Comparison of ENCODE assay signal across 8 mouse cellular contexts in the genomic region with DNA sequence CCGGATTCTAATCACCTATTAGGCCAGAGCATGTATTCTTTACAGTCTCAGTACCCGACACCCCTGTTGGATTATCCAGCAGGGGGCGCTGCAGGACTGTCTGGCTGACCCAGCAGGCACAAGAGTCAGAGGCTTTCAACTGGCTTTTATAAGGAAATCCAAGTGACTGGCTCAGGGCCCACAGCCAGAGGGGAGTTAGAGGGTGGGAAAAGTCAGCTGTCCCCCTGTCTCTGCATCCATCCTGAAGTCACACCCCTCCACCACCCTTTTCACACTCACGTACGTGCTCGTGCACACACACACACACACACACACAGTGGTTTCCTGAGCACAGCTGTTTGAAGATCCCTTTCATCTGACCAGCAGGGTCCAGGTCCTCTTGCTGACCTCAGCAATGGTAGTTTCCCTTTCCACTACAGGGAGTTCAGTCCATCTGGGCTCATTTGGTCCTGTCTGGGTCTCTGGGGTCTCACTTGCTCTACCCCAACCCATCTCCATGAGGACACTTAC. TPM values are rescaled to one million over a fixed set of nuclear protein-coding genes. Genes with fewer than 3 reads are reported as not detected.
DNase-seq lines count a peak whose midpoint lies in the region; ATAC-seq and TF ChIP-seq lines count a peak whose summit lies in the region.

No protein-coding gene starts in this region.

- peak; percentile 48 for ATAC-seq in liver, postnatal 0 days

- H3K79me3 ChIP-seq in C2C12 (ENCODE audit: low read depth) = no peaks in the 10 kb centered on the region

- peak; percentile 91 for DNase-seq in brain, adult 2 months (ENCODE audit: low read depth, low spot score)
- DNase-seq in forebrain, embryonic 10.5 days (ENCODE audit: extremely low spot score, low spot score) = peak; percentile 91
- DNase-seq in heart, postnatal 10 days = peak; percentile 91 to 97
- peak; percentile 37 for DNase-seq in large intestine, adult 2 months (ENCODE audit: low read depth, low spot score)
- peak; percentile 92 for DNase-seq in liver, postnatal 0 days
- DNase-seq in thymus, adult 18-20 months = peak; percentile 46

- TF ChIP-seq CTCF in C2C12 (IDR thresholded peaks at IDR 0.05; ENCODE audit: control insufficient read depth, insufficient read depth, insufficient read length) = peak; percentile 67
- TF ChIP-seq CTCF in liver, postnatal 0 days (IDR thresholded peaks at IDR 0.05; ENCODE audit: low read depth) = peak; percentile 95
- TF ChIP-seq CTCF in olfactory bulb, adult 2 months (IDR thresholded peaks at IDR 0.05; ENCODE audit: insufficient read depth, low read depth, low read length) = peak; percentile 75

- no peaks in the 10 kb centered on the region for H3K79me2 ChIP-seq in C2C12 (ENCODE audit: control insufficient read depth, insufficient read depth)

- H3K27me3 ChIP-seq in C2C12 (ENCODE audit: control insufficient read depth, insufficient read depth, insufficient read length) = no peaks in the 10 kb centered on the region
- H3K27me3 ChIP-seq in forebrain, embryonic 10.5 days (ENCODE audit: poor library complexity, severe bottlenecking) = peaks cover 5% of the 10 kb centered on the region; the same call in 1 of the 2 replicates
- H3K27me3 ChIP-seq in liver, postnatal 0 days (ENCODE audit: insufficient read depth, low read length) = no peaks in the 10 kb centered on the region

- H3K9me3 ChIP-seq in forebrain, embryonic 10.5 days = peaks cover under 1% of the 10 kb centered on the region; the same call in 1 of the 2 replicates
- no peaks in the 10 kb centered on the region for H3K9me3 ChIP-seq in liver, postnatal 0 days (ENCODE audit: low read length)

- H3K36me3 ChIP-seq in C2C12 (ENCODE audit: control insufficient read depth, insufficient read depth) = no peaks in the 10 kb centered on the region
- H3K36me3 ChIP-seq in forebrain, embryonic 10.5 days (replicated peaks) = no peaks in the 10 kb centered on the region
- H3K36me3 ChIP-seq in liver, postnatal 0 days (replicated peaks; ENCODE audit: insufficient read depth, low read length) = no peaks in the 10 kb centered on the region

- 15% methylated on average over 6 of the region's 6 CpGs for WGBS in forebrain, embryonic 10.5 days
- 11% methylated on average over 6 of the region's 6 CpGs for WGBS in large intestine, adult 2 months
- WGBS in liver, postnatal 0 days (ENCODE audit: insufficient replicate concordance) = 10% methylated on average over 6 of the region's 6 CpGs
- WGBS in olfactory bulb, adult 2 months = 11% methylated on average over 6 of the region's 6 CpGs

- peaks cover 42% of the 10 kb centered on the region for H3K4me1 ChIP-seq in forebrain, embryonic 10.5 days
- peaks cover 4% of the 10 kb centered on the region; the same call in 1 of the 2 replicates for H3K4me1 ChIP-seq in liver, postnatal 0 days (ENCODE audit: insufficient read depth)
- H3K4me1 ChIP-seq in olfactory bulb, adult 2 months (ENCODE audit: control insufficient read depth, insufficient read depth, low read length) = 0 out of 2 replicates have a peak, but pooled peaks cover 2% of the 10 kb centered on the region

- no peak overlapping the region for H3K9ac ChIP-seq in liver, postnatal 0 days (replicated peaks)

- TF ChIP-seq EP300 in liver, postnatal 0 days (IDR thresholded peaks at IDR 0.05; ENCODE audit: low read depth) = no peak

- H3K4me3 ChIP-seq in C2C12 (ENCODE audit: insufficient read depth, poor library complexity, severe bottlenecking) = no peak overlapping the region
- no peak overlapping the region for H3K4me3 ChIP-seq in forebrain, embryonic 10.5 days
- H3K4me3 ChIP-seq in liver, postnatal 0 days (ENCODE audit: low read depth, low read length) = no peak overlapping the region
- H3K4me3 ChIP-seq in olfactory bulb, adult 2 months (ENCODE audit: insufficient read depth, low read depth, low read length) = no peak overlapping the region

- H3K4me2 ChIP-seq in liver, postnatal 0 days (ENCODE audit: low read depth, low read length) = no peak overlapping the region

- intact Hi-C loops in heart, postnatal 10 days (cut with DNase I) = loop anchor here (1.0 kb wide), 2 partner anchors 65 to 101 kb away; no protein-coding TSS in a partner anchor

- no peak for TF ChIP-seq POLR2A in olfactory bulb, adult 2 months (IDR thresholded peaks at IDR 0.05; ENCODE audit: insufficient read depth, low read depth, low read length)

- no peak overlapping the region for H3ac ChIP-seq in C2C12 (ENCODE audit: control insufficient read depth, insufficient read length, low read depth)

- peak overlapping the region; percentile 64 for H3K27ac ChIP-seq in forebrain, embryonic 10.5 days
- no peak overlapping the region for H3K27ac ChIP-seq in liver, postnatal 0 days (ENCODE audit: low read depth)
- H3K27ac ChIP-seq in olfactory bulb, adult 2 months (ENCODE audit: insufficient read depth, low read depth, low read length) = no peak overlapping the region

TF ChIP-seq in C2C12, 6 proteins besides CTCF, POLR2A, EP300 and RAD21:
- TF ChIP-seq FOSL1 (IDR thresholded peaks at IDR 0.05; ENCODE audit: insufficient read depth, low read length, poor library complexity, severe bottlenecking) = no peak
- TF ChIP-seq CEBPB (IDR thresholded peaks at IDR 0.05; ENCODE audit: low read depth) = no peak

RNA-seq across cellular contexts. Expression of a gene that starts 14.1 kb away (rescaled TPM):
- not detected for polyA plus RNA-seq in C2C12 (2012; fragmentation: generic; extraction: Trizol)
- polyA plus RNA-seq in forebrain, embryonic 10.5 days (2016; fragmentation: Nextera tagmentation; extraction: Ambion mirVana) = 0.21 TPM in 1 of 2 replicates, not detected in the other
- total RNA-seq in heart, postnatal 10 days (2021) = not detected
- polyA plus RNA-seq in large intestine, adult 2 months (2012; rRNA removed) = not detected in 2 replicates
- not detected in 2 replicates for polyA plus RNA-seq in liver, postnatal 0 days (2015; fragmentation: Nextera tagmentation; extraction: Ambion mirVana)
- polyA plus RNA-seq in olfactory bulb, adult 2 months (2012; ENCODE audit: insufficient read depth, insufficient read length, low replicate concordance, missing spikeins) = not detected in 2 replicates

RNA-seq across cellular contexts. Expression of a gene that starts 17.0 kb away (rescaled TPM):
- 0.49 TPM for polyA plus RNA-seq in C2C12 (2012; fragmentation: generic; extraction: Trizol)
- polyA plus RNA-seq in forebrain, embryonic 10.5 days (2016; fragmentation: Nextera tagmentation; extraction: Ambion mirVana) = 20.7 and 20.8 TPM in 2 replicates
- total RNA-seq in heart, postnatal 10 days (2021) = under 1 TPM in 1 of 2 experiments, not detected in 1; 0.32 TPM
- 0.30 and 0.40 TPM in 2 replicates for polyA plus RNA-seq in large intestine, adult 2 months (2012; rRNA removed)
- not detected in 2 replicates for polyA plus RNA-seq in liver, postnatal 0 days (2015; fragmentation: Nextera tagmentation; extraction: Ambion mirVana)
- not detected in 2 replicates for polyA plus RNA-seq in olfactory bulb, adult 2 months (2012; ENCODE audit: insufficient read depth, insufficient read length, low replicate concordance, missing spikeins)

RNA-seq across cellular contexts. Expression of a gene that starts 38.2 kb away (rescaled TPM):
- polyA plus RNA-seq in C2C12 (2012; fragmentation: generic; extraction: Trizol) = 0.75 TPM
- 31.7 and 32.3 TPM in 2 replicates for polyA plus RNA-seq in forebrain, embryonic 10.5 days (2016; fragmentation: Nextera tagmentation; extraction: Ambion mirVana)
- total RNA-seq in heart, postnatal 10 days (2021) = 10 to 100 TPM; 12.9 to 18.1 TPM
- 2.0 and 3.9 TPM in 2 replicates for polyA plus RNA-seq in large intestine, adult 2 months (2012; rRNA removed)
- 23.2 and 24.9 TPM in 2 replicates for polyA plus RNA-seq in liver, postnatal 0 days (2015; fragmentation: Nextera tagmentation; extraction: Ambion mirVana)
- polyA plus RNA-seq in olfactory bulb, adult 2 months (2012; ENCODE audit: insufficient read depth, insufficient read length, low replicate concordance, missing spikeins) = not detected in 2 replicates

RNA-seq across cellular contexts. Expression of a gene that starts 47.6 kb away (rescaled TPM):
- polyA plus RNA-seq in C2C12 (2012; fragmentation: generic; extraction: Trizol) = 0.25 TPM
- polyA plus RNA-seq in forebrain, embryonic 10.5 days (2016; fragmentation: Nextera tagmentation; extraction: Ambion mirVana) = 0.33 and 0.71 TPM in 2 replicates
- under 1 TPM; 0.24 to 0.47 TPM for total RNA-seq in heart, postnatal 10 days (2021)
- polyA plus RNA-seq in large intestine, adult 2 months (2012; rRNA removed) = 0.76 and 1.0 TPM in 2 replicates
- 0.11 and 0.13 TPM in 2 replicates for polyA plus RNA-seq in liver, postnatal 0 days (2015; fragmentation: Nextera tagmentation; extraction: Ambion mirVana)
- not detected in 2 replicates for polyA plus RNA-seq in olfactory bulb, adult 2 months (2012; ENCODE audit: insufficient read depth, insufficient read length, low replicate concordance, missing spikeins)

Comparison
In these comparisons a context has a peak if more than half of its experiments do, and no peak if none do; other contexts are left out.
1. DNase-seq: peak in every context shown above with its lines; median percentile 94 in heart, postnatal 10 days; 92 in liver, postnatal 0 days; 91 in brain, adult 2 months; 91 in forebrain, embryonic 10.5 days; 46 in thymus, adult 18-20 months; 37 in large intestine, adult 2 months.
2. RNA of a gene that starts 17.0 kb away (polyA plus RNA-seq): 20.7 to 20.8 TPM in forebrain, embryonic 10.5 days; 0.49 TPM in C2C12 (single experiment), 0.30 to 0.40 TPM in large intestine, adult 2 months, not detected in liver, postnatal 0 days and not detected in olfactory bulb, adult 2 months; every median in the first group is over 10 times any median in the second.
3. Peak in every context shown above with its lines, with median percentiles within 50 percentile points of each other: CTCF ChIP-seq.